Mouse (Mus musculus): ENCODE measurements around the gene Psmd11.
A peak's percentile ranks its signal among the peaks of the same experiment; 100 is the strongest.

Psmd11 gene

GRCm38 (mm10) chr11:80479906-80480866 lies 51.8 kb downstream of the Psmd11 start:
- no peak for DNase-seq (ENCODE audit: extremely low read depth, insufficient read length, low spot score)

GRCm38 (mm10) chr11:80481409-80482050 lies 53.1 kb downstream of the Psmd11 start:
- no peak for DNase-seq (ENCODE audit: extremely low read depth, insufficient read length, low spot score)

- no peak for DNase-seq (ENCODE audit: extremely low read depth, insufficient read length, low spot score)
Measured at GRCm38 (mm10) chr11:80482347-80482746, 53.9 kb downstream of the Psmd11 start.

GRCm38 (mm10) chr11:80482921-80483320 lies 54.5 kb downstream of the Psmd11 start:
- DNase-seq (ENCODE audit: extremely low read depth, insufficient read length, low spot score): no peak

- DNase-seq (ENCODE audit: extremely low read depth, insufficient read length, low spot score): no peak
Measured at GRCm38 (mm10) chr11:80483536-80484067, 55.2 kb downstream of the Psmd11 start.

- DNase-seq (ENCODE audit: extremely low read depth, insufficient read length, low spot score): peak; percentile 86
Measured at GRCm38 (mm10) chr11:80484191-80484791, 55.9 kb downstream of the Psmd11 start.

- peak; percentile 48 for DNase-seq (ENCODE audit: extremely low read depth, insufficient read length, low spot score)
Measured at GRCm38 (mm10) chr11:80485120-80485551, 56.7 kb downstream of the Psmd11 start.

- peak; percentile 71 for DNase-seq (ENCODE audit: extremely low read depth, insufficient read length, low spot score)
Measured at GRCm38 (mm10) chr11:80485622-80486206, 57.3 kb downstream of the Psmd11 start.

- no peak for DNase-seq (ENCODE audit: extremely low read depth, insufficient read length, low spot score)
Measured at GRCm38 (mm10) chr11:80487904-80488587, 59.6 kb downstream of the Psmd11 start.

GRCm38 (mm10) chr11:80489172-80489881 lies 60.9 kb downstream of the Psmd11 start:
- DNase-seq (ENCODE audit: extremely low read depth, insufficient read length, low spot score): peak; percentile 78

GRCm38 (mm10) chr11:80489882-80490196 lies 61.4 kb downstream of the Psmd11 start:
- no peak for DNase-seq (ENCODE audit: extremely low read depth, insufficient read length, low spot score)

GRCm38 (mm10) chr11:80490831-80491230 lies 62.4 kb downstream of the Psmd11 start:
- no peak for DNase-seq (ENCODE audit: extremely low read depth, insufficient read length, low spot score)

- DNase-seq (ENCODE audit: extremely low read depth, insufficient read length, low spot score): no peak
Measured at GRCm38 (mm10) chr11:80493186-80493585, 64.8 kb downstream of the Psmd11 start.

- no peak for DNase-seq (ENCODE audit: extremely low read depth, insufficient read length, low spot score)
Measured at GRCm38 (mm10) chr11:80494852-80495251, 66.4 kb downstream of the Psmd11 start.

GRCm38 (mm10) chr11:80495972-80496371 lies 67.6 kb downstream of the Psmd11 start:
- DNase-seq (ENCODE audit: extremely low read depth, insufficient read length, low spot score): no peak

GRCm38 (mm10) chr11:80496640-80497039 lies 68.2 kb downstream of the Psmd11 start:
- no peak for DNase-seq (ENCODE audit: extremely low read depth, insufficient read length, low spot score)

GRCm38 (mm10) chr11:80497225-80497919 lies 69.0 kb downstream of the Psmd11 start:
- DNase-seq (ENCODE audit: extremely low read depth, insufficient read length, low spot score): no peak

- DNase-seq (ENCODE audit: extremely low read depth, insufficient read length, low spot score): no peak
Measured at GRCm38 (mm10) chr11:80498328-80499070, 70.1 kb downstream of the Psmd11 start.

All from 3134 (cell line).